Mouse (Mus musculus) MEL (cell line): ENCODE data around the gene Speg.

Experiments used
- CHD1 ChIP-seq: IDR thresholded peaks from 2 replicates; pipeline ENCODE4 v1.6.1; 2012; ENCODE audit warnings: low read depth, mild to moderate bottlenecking, inconsistent platforms, low read length, improper control_type of control experiment
- CTCF ChIP-seq, 3 experiments: IDR thresholded peaks in 2 of 3; conservative IDR thresholded peaks in 1 of 3; 2 replicates each; pipeline ENCODE4 v1.5.1; 2011 to 2012; ENCODE audit warnings: low read length in 3 of 3, low read depth in 2 of 3, mild to moderate bottlenecking in 2 of 3, improper control_type of control experiment in 1 of 3, inconsistent platforms in 1 of 3, mixed read lengths in 1 of 3, moderate library complexity in 1 of 3; ENCODE audit not compliant: control insufficient read depth in 1 of 3, insufficient read depth in 1 of 3, poor library complexity in 1 of 3, severe bottlenecking in 1 of 3
- ELF1 ChIP-seq: IDR thresholded peaks from 2 replicates; pipeline ENCODE4 v1.6.1; 2014; ENCODE audit warnings: low read depth, mild to moderate bottlenecking, inconsistent platforms, low read length, improper control_type of control experiment, moderate library complexity
- GATA1 ChIP-seq: IDR thresholded peaks from 2 replicates; pipeline ENCODE4 v1.6.1; 2011; ENCODE audit warnings: low read depth, low read length, improper control_type of control experiment
- MAFK ChIP-seq: IDR thresholded peaks from 2 replicates; pipeline ENCODE4 v1.6.1; 2011; ENCODE audit warnings: low read depth, mild to moderate bottlenecking, low read length, improper control_type of control experiment, borderline replicate concordance
- MAX ChIP-seq: IDR thresholded peaks from 2 replicates; pipeline ENCODE4 v1.6.1; 2011; ENCODE audit warnings: low read length, improper control_type of control experiment
- MEF2A ChIP-seq: IDR thresholded peaks from 2 replicates; pipeline ENCODE4 v1.6.1; 2014; ENCODE audit warnings: low read depth, mild to moderate bottlenecking, inconsistent platforms, low read length, improper control_type of control experiment; ENCODE audit not compliant: poor library complexity, insufficient replicate concordance, severe bottlenecking; ENCODE audit errors: extremely low read depth
- MYB ChIP-seq: IDR thresholded peaks from 2 replicates; pipeline ENCODE4 v1.6.1; 2011; ENCODE audit warnings: mild to moderate bottlenecking, low read depth, low read length, improper control_type of control experiment
- POLR2A ChIP-seq, 2 experiments: IDR thresholded peaks; 2 replicates each; pipeline ENCODE4 v1.6.1; 2011 to 2012; ENCODE audit warnings: low read length in 2 of 2, mild to moderate bottlenecking in 2 of 2, control low read depth in 1 of 2, improper control_type of control experiment in 1 of 2, low read depth in 1 of 2, moderate library complexity in 1 of 2; ENCODE audit not compliant: control insufficient read depth in 1 of 2, insufficient read depth in 1 of 2, poor library complexity in 1 of 2
- POLR2AphosphoS2 ChIP-seq: IDR thresholded peaks from 2 replicates; pipeline ENCODE4 v1.6.1; 2011; ENCODE audit warnings: low read length, improper control_type of control experiment
- TAL1 ChIP-seq: IDR thresholded peaks from 2 replicates; pipeline ENCODE4 v1.6.1; 2012; ENCODE audit warnings: mild to moderate bottlenecking, inconsistent platforms, low read length, moderate library complexity, mixed read lengths
- USF1 ChIP-seq: IDR thresholded peaks from 2 replicates; pipeline ENCODE4 v1.6.1; 2014; ENCODE audit warnings: low read depth, mild to moderate bottlenecking, inconsistent platforms, low read length, improper control_type of control experiment, moderate library complexity

GRCm38 (mm10) chr1:75385142-75385730 lies 10.1 kb downstream of the Speg start:
- TF ChIP-seq TAL1, result no peak
- TF ChIP-seq POLR2AphosphoS2, result no peak
- no peak for TF ChIP-seq MAFK
- TF ChIP-seq CTCF (IDR thresholded peaks at IDR 0.05 in 2 of 3, conservative IDR thresholded peaks at IDR 0.05 in 1 of 3; ENCODE audit: control insufficient read depth in 1 of 3, insufficient read depth in 1 of 3, low read depth in 2 of 3, low read length in 3 of 3, poor library complexity in 1 of 3, severe bottlenecking in 1 of 3), result no peak
- no peak for TF ChIP-seq GATA1
- TF ChIP-seq MYB, result no peak
- TF ChIP-seq POLR2A (IDR thresholded peaks at IDR 0.05; ENCODE audit: control insufficient read depth in 1 of 2, insufficient read depth in 1 of 2, low read depth in 1 of 2, low read length in 2 of 2, poor library complexity in 1 of 2), result no peak
- no peak for TF ChIP-seq MEF2A
- TF ChIP-seq CHD1, result no peak
- no peak for TF ChIP-seq USF1
- TF ChIP-seq MAX, result no peak
- TF ChIP-seq ELF1, result no peak
